Mouse (Mus musculus) layer of hippocampus, adult 8-10 months (tissue): ENCODE results near the gene Bmper. TPM values are rescaled to one million over a fixed set of nuclear protein-coding genes. Genes with fewer than 3 reads are reported as not detected.

Source experiments
- DNase-seq, 2 experiments: peaks; one replicate each; pipeline ENCODE4 v3.0.0; 2022; ENCODE audit warnings: low spot score in 2 of 2
- total RNA-seq, 4 experiments: library from RNA; stranded (reverse); gene quantifications; 2 replicates each; pipeline ENCODE4 v1.2.4; 2022

The Bmper gene
- total RNA-seq, 4 experiments from 2014 or later, result 4.9 to 7.0 (median 5.2) TPM

DNA sequence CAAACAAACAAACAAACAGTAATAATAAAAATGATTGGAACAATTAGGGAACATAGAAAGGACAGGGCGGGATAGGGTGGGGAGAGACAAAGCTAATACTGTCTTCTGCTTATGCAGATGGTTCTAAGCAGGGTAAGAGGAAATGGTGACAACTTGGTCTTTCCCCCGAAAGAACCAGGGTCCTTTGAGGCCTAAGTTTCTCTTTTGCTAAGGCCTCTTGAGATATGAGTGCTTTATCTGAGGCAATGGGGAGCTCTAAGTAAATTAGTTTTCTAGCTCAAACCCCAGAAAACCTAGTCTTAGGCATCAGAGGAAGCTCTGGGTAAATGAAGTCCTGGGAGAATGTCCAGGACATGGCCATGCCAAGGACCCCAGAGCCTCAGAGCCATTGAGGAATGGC, 141.2 kb downstream of the Bmper start:
- no peak for DNase-seq

DNA sequence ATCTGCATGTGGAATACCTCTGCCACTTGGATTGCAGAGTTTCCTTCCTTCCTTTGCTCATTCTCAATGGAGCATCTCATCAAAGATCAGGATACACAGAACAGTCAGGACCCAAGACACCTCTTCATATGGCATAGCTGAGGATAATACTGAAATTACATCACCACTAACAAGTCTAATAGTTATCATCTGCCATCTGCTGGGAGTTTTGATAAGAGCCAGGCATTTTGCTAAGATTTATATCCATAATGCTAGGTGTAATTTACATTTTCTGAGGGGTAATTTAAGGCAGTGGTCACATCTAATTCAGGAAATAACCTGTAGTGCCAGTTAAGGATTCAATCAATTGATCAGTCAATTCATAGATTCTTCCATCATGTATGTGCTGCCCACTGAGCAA, 145.2 kb downstream of the Bmper start:
- DNase-seq, result no peak

DNA sequence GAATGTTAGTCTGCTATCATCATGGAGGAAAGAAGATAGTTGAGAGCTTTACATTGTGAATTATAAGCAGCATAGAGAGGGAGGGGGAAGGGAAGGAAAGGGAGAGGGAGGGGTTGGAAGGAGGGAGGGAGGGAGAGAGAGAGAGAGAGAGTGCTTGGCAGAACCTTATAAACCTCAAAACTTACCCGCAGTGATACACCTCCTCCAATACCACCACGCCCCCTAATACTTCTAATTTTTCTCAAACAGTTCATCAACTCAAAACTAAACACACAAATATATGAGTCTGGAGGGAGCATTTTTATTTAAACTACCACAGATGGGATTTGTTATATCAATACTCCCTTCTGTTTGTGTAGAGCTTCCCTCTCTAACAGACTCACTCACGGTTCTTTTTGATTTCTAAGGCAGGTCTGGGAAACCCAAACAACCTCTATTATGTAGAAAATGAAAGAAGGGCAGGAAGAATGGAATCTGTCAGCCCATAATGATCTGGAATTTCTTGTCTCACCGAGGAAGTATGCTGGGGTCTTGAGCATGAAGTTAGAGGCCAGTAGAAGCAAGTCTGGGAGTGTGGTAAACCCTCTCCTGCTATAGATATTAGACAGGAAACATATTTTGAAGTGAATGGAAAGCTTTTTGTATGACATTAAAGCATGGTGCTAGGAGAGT, 152.0 kb downstream of the Bmper start:
- no peak for DNase-seq

DNA sequence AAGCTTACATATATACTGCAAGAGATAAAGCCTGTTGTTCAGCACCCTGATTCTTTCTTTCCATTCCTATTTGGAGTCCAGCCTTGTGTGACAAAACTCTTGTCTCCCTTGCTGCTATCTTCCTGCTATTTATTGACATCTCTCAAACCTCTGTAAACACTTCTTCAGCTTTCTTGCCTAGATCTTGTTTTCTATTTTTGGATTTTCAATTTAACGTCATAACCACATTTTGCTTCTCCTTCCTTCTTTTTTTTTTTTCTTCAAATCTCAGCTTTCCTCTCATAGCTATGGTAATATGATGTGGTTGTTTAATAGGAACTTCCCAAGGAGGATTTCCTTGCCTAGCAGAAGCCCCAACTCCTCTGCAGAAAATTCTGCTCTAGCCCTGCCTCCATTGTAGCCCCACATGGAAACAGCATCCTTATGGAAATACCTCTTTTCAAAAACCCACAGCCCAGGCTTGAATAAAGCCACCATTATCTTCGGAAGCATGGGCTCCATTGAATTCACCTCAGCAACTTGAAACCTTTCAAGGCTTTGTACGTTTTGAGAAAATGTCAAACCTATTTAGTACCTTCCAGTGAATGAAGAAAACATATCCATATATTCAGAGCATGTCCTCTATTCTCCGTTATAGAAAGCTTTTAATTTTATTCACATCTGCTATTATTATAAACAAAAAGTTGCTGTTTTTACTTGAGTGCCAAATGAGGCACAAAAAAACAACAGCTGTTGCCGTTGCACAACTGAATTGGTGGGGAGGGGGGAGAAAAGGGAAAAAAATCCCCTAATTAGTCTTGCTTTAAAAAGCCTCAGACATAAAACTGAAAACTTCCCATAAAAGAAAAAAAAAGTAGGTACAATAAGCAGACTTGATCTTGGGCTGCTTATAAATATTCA, 155.2 kb downstream of the Bmper start:
- DNase-seq, result no peak

DNA sequence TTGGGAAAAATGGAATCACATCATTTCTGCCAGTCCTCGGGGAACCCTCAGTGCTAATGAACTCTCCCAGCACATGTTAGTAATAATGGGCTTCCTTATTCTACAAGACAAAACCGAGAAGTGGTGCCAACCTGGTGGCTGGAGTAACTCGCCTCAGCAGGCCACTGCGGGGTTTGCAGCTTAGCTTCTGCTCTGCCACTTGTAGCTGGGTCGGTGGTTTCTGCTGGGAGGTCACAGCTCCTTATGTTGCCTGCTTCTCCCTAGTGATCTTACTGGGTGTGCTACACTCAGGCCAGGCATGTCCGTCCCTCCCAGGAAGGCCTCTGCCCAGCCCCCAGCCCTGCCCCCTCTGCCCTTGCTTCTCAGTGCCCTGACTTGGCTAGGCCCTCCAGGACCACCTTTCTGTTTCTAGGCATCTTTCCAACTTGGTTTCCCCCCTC, 155.9 kb downstream of the Bmper start:
- DNase-seq, result peak; percentile 28 to 43

DNA sequence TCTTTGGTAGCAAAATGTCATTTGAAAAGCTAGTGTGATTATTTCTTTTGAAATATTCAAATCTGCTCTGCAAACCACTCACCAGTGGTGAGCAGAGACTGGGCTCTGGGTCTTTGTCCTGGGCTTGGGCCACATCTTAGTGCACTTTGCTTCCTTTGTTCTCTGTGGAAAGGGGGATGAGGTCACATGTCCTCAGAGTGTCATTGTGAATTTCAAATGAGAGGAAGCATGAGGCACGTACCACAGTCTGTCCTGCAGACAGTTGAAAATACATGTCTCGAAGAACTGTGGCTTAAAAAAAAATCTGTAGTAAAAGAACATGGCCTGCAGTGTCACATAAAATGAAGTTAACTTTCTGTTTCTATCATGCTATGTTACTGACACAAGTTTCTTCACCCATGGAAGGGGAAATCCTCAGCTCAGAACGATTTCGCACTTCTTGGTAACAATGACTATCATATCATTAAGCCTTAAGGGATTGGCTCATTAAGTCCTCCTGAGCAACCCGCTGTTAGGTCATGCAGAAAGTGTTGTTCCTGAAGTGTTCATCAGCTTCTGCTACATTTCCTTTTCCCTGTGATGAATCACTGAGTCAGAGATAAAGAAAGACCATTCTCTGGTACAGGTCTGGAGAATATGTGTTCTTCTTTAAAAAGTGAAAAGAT, 157.4 kb downstream of the Bmper start:
- no peak for DNase-seq

DNA sequence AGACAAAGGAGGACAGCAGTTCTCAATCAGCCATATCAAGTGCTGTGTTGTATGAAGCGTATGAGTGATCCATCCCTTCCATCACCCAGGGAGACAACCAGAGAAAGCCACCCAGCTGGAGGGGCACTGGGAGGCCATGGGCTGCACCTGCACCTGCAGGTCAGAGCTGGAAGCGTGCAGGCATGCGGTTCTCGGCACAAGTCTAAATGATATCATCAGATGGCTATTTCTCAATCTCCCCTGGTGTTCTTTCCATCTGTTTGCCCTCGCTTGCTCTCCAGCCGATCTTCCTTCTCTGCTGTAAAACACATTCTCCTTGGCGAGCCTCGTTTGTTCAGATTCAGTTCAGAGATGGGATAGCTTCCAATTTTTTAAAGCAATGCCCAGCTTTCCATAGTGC, 160.4 kb downstream of the Bmper start:
- DNase-seq, result no peak

DNA sequence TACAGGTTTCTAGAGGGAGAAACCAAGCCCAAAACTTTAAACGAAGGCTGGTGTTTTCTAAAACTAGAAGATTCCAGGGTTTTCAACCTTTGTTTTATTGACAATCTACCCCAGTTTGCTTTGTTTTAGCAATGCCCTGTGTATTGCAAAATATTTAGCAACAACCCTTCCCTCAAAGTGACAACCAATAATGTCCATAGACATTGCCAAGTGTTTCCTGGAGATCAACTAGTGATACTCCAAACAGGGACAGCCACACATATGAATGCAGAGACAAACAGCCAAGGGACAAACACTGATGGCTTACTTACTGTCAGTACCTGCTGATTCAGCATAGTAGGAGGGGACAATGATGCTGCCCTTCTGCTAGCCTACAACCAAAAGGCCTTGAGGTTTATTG, 161.0 kb downstream of the Bmper start:
- no peak for DNase-seq

DNA sequence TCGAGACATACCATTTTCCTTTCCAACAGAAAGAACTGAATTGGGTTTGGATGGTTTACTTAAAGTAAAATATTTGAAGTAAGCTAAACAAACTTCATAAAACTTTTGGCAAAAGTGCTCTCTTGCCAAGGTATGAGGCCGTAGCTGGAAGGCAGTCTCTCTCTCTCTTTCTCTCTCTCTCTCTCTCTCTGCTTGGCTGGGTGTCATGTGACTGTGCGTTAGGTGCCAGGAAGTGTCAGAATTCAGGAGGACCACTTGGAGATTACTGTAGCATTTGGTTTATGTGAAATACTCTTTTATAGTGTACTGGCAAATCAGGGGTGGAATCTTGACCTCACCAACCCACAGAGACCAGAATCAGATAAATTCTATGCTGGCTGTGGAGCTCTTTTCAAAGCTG, 162.0 kb downstream of the Bmper start:
- DNase-seq, result no peak

DNA sequence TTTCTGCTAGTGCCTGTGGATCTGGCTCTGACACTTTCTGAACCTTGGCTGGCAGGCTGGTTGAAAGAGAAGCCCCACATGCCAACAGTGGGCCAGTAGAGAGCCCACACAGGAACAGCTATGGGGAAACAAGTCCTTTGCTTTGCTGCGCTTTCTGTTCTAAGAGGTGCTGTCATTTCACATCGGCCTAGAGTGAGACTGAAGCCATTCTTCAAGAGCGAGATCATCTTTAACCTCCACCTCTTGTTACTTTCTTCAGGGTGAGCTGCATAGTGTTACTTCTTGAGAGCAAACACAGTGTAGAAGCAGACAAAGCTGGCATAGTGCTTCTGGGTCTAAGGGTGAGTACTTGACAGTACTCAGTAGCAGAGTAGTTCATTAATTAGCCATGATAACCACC, 163.3 kb downstream of the Bmper start:
- DNase-seq, result no peak

DNA sequence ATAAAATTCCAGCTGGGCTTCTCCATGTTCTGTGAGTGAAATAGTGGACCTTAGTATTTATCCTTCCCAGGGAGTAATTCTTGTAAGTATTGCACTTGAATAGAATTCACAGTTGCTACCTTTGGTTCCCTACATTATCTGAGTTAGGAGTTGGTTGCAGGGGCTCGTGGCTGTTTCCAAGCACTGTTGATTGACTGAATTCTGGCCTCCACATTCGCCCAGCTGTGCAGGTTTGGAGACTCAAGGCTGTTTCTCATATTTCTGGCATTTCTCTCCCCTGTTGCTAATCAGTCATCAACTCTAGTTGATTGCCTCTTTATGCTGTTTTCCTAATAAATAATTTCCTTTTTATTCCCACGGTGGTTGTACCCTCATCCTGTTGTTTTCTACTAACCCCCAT, 167.2 kb downstream of the Bmper start:
- DNase-seq, result no peak

DNA sequence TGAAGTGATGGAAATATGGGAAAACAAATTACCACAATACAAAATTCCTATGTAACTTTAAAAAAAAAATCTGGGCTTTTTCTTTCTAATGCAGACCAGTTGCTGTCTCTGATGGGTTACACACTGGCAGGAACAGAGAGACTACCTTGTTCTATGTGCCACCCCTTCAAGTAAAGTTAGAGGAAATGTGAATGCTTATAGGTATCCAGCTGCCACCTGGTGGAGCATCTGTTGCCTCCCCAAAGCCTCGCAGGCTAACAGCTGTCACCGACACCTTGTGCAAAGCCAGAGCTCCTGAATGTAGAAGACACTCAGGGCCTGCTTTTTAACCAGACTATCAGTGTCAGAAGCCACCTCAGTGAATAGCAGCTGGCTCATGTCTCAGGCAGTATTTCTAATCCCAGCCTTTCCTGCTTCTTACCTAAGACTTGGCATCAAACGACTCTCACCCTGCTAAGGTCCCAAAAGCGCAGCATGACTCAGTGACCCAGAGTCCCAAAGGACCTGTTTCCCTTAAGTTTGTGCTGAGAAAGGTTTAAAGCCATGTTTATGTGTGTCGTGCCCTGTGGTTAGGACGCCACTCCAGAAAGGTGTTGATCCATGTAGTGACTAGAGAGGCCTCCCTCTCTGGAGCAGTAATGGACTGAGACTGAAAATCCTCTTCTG, 171.9 kb downstream of the Bmper start:
- no peak for DNase-seq

DNA sequence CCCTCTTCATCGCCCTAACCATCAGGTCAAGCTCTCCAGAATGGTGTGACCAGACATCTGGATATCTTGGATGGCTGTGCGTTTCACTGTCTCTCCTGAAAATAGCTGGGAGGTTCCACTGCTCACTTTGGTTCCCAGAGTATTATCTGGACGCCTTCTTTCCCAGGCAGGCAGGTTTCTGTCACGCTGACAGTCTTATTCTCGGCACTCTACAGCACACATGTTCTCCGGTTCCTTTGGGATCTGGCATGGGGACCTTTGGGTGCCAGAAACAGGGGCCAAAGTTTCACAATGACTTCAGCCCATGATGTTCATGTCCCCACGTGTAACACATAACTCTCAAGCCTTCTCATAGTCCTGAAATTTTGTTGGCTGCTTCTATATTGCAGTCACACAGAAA, 173.3 kb downstream of the Bmper start:
- no peak for DNase-seq

DNA sequence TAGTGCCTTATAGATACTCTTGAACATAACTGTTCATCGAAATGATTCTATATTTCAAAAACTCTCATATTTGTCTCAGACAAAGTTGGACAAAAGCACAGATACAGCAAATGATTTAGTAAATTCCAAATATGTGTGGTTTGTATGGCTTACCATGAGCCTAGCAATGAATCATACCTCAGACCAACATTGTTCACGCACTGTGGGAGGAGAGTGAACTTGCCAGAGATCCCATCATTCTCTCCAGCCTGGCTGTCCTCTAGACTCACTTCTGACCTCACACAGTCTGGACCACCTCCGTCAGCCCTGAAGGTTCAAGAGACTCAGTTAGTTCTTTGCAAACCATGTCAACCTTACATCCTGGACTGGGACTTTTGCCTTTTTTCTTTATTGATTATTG, 175.0 kb downstream of the Bmper start:
- DNase-seq, result no peak

DNA sequence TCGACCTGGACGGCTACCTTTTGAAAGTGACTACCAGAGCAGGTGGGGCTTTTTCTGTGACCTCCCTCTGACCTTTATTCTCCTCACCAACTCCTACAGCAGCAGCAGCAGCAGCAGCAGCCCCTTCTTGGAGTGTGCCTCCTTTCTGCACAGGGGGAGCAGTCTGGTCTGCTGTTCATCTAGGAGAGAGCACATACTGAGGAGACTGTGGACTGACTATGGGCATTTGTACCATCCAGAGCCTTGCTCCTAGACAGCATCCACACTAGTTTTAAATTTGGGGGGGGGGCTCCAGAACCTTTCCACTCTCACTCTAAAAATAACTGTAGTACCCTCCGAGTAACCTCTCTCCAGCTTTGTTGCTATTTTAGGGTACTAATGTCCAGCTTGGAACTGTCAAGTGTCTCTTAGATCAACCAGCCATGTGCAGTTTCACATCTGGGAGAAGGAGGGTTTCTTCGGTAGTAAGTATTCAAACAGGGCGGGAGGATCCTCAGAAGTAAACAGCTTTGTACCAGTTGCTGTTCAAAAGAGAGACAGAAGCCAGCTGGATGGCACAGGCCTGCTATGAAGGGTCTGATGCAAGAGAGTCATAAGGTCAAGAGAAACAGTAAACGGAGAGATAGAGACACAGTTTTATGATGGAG, 176.9 kb downstream of the Bmper start:
- no peak for DNase-seq

DNA sequence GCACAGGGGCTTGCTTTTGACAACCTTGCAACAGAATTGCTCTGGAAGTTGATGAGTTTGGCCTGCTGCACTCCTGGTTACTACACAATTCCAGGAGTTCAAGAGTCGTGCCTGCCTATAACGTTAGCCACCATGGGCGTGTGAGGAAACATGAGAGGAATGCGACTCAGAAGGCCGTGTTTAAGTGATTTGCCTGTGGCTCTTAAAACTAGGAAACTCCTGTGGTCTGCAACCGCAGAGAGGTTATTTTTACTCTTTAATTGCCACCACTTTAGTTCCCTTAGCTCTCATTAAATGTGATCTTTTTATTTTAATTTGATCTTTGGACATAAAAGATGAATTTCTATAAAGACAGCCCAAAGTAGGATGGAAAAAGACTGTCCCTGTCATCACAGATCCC, 184.5 kb downstream of the Bmper start:
- no peak for DNase-seq

DNA sequence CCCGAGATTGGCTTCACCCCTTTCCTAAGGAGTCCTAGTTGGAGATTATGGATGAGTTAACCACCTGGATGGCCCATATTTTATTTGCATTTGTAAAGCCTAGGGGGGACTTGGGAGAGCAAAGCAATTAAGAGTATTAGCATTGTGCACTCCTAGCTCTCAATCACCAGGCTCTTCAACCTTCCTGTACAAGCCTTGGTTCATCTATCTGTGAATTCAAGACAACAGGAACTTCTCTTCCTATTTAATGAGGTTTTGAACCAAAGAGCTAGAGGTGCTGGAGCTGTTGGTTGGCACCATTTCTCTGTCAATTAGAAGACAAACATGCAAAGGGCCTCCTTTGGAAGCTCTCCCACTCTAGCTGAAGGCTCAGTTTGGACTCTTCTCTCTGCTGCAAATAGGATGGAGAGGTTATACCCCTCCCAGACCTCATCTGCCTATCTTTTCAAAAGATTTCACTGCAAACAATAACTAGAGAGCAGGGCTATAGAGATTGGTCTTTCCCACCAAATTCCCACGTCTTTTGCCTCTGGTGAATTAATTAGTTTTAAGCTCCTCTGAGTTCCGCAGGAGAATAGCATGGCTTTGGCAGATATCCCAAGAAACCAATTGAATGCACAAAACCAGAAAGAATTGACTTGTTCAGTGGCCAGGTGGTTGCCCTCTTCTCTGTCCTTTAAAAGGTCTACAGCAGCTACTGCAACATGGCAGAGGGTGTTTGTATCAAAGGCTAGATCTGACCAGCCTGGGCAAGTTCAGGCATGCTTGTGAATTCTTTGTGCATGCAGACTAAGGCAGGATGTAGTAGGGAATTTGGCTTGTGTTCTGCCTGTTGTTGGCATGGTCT, 185.3 kb downstream of the Bmper start:
- DNase-seq, result no peak

DNA sequence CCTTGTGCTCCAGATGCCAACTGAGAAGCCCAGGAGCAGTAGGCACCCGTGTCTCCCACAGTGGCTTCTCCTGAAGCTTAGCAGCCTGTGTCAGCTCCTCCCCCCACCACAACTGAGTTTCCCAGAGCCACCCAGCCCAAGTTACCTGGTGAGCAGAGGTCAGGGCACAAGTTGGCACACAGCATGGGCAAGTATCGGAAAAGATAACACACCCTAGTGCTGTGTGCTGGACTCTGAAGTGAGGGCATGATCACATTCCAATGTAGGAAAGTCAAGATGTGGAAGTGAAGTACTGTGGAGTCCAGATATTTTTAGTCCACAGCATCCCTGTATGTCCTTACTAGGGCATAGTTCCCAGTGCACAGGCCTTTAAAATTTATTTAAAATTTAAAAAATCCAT, 187.7 kb downstream of the Bmper start:
- DNase-seq, result no peak

DNA sequence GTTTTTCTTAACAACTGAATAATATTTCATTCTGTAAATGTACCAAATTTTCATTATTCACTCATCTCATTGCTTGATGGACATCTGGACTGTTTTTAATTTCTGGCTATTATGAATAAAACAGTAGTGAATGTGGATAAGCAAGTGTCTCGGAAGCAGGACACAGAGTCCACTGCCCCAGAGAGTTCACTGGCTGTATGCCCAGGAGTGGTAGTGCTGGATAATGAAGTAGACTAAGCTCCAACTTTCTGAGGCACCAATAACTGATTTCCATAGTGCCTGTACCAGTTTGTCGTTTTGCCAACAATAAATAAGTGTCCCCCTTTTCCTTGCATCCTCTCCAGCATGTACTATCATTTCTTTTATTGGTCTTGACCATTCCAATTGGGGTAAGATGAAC, 190.1 kb downstream of the Bmper start:
- DNase-seq, result no peak

DNA sequence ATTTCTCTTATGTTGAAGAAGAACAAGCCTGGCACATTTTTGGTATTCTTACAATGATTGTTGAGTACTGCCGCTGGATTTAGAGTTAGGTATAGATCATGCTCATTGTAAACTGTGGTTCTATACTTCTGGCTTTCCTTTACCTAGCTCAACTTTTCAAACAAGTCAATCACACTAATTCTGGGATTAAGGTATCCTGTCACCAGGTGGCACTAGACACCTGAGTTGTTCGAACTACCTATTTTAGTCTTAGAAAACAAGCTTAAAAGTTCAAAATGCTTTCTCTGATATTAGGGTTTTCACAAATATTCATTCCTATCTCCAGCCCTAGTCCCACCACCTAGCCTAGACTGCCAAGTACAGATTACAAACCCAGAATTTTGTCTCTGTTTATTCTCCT, 196.2 kb downstream of the Bmper start:
- DNase-seq, result no peak
